Mouse (Mus musculus) lung, embryonic 14.5 days (tissue): ENCODE data around the gene Slc22a20. TPM values are rescaled to one million over a fixed set of nuclear protein-coding genes. Genes with fewer than 3 reads are reported as not detected.

ENCODE experiments used
- ATAC-seq: fragments of 200-750 bp; cut with Nextera tagmentation; 2 replicates; pipeline ENCODE4 v1.8.0; 2017; ENCODE audit warnings: mild to moderate bottlenecking, moderate TSS enrichment, moderate library complexity; ENCODE audit not compliant: insufficient read depth
- DNase-seq: peaks from one replicate; pipeline ENCODE4 v3.0.0-alpha.2; 2015
- H3K27ac ChIP-seq: fragments of 300-500 bp; sonication (generic); 2 replicates; pipeline ENCODE4 v1.5.1; 2014; ENCODE audit warnings: low read depth, mild to moderate bottlenecking, moderate library complexity
- H3K27me3 ChIP-seq: fragments of 300-500 bp; sonication (generic); 2 replicates; pipeline ENCODE4 v1.6.1; 2014; ENCODE audit warnings: low read length, control low read depth; ENCODE audit not compliant: insufficient read depth
- H3K36me3 ChIP-seq: fragments of 300-500 bp; sonication (generic); 2 replicates; pipeline ENCODE4 v1.6.1; 2014; ENCODE audit warnings: control low read depth; ENCODE audit not compliant: insufficient read depth
- H3K4me1 ChIP-seq: fragments of 300-500 bp; sonication (generic); 2 replicates; pipeline ENCODE4 v1.6.1; 2014; ENCODE audit warnings: antibody characterized with exemption, control low read depth; ENCODE audit not compliant: insufficient read depth
- H3K4me2 ChIP-seq: fragments of 300-500 bp; sonication (generic); 2 replicates; pipeline ENCODE4 v1.6.1; 2014; ENCODE audit warnings: mild to moderate bottlenecking
- H3K4me3 ChIP-seq: fragments of 300-500 bp; sonication (generic); 2 replicates; pipeline ENCODE4 v1.5.1; 2014; ENCODE audit warnings: low read depth, low read length
- H3K9ac ChIP-seq: fragments of 300-500 bp; sonication (generic); 2 replicates; pipeline ENCODE4 v1.6.1; 2014
- H3K9me3 ChIP-seq: fragments of 300-500 bp; sonication (generic); 2 replicates; pipeline ENCODE4 v1.6.1; 2016; ENCODE audit warnings: low read depth, low read length, control low read depth
- CTCF ChIP-seq: IDR thresholded peaks from 2 replicates; pipeline ENCODE4 v1.5.1; 2016; ENCODE audit warnings: antibody characterized with exemption, low read depth
- WGBS: fragments of 180-500 bp; shearing (Covaris S2); extraction: QIAGEN DNeasy Blood & Tissue Kit; methylation state at CpG from one replicate; pipeline ENCODE4 v1.1.7; 2014; 5-methylcytosine and 5-hydroxymethylcytosine counted together
- polyA plus RNA-seq: library from polyadenylated mRNA; unstranded; fragments of >200 nt; fragmentation: Nextera tagmentation; extraction: Ambion mirVana; gene quantifications from 2 replicates; pipeline ENCODE4 v1.2.1, GENCODE M21; 2014

Slc22a20 gene
- polyA plus RNA-seq, 1 experiment from 2014 or later: not detected

GRCm38 (mm10) chr19:6018142-6019089 lies 32.5 kb upstream of the Slc22a20 start:
- Histone ChIP-seq H3K4me3 (no peak overlapping the region), H3K4me1 (no peaks in the 10 kb centered on the region), H3K27me3 (no peaks in the 10 kb centered on the region), H3K9ac (no peak overlapping the region), H3K9me3 (no peaks in the 10 kb centered on the region), H3K4me2 (no peak overlapping the region), H3K36me3 (no peaks in the 10 kb centered on the region), H3K27ac (no peak overlapping the region)
- ATAC-seq (no peak), DNase-seq (peak; percentile 96)
- TF ChIP-seq CTCF: peak; percentile 88
- 28% methylated on average over 15 of the region's 15 CpGs for WGBS

GRCm38 (mm10) chr19:6016532-6016931 lies 30.6 kb upstream of the Slc22a20 start:
- Histone ChIP-seq H3K36me3 (no peaks in the 10 kb centered on the region), H3K4me1 (no peaks in the 10 kb centered on the region), H3K27ac (no peak overlapping the region), H3K4me2 (no peak overlapping the region), H3K27me3 (no peaks in the 10 kb centered on the region), H3K9ac (no peak overlapping the region), H3K4me3 (no peak overlapping the region), H3K9me3 (no peaks in the 10 kb centered on the region)
- no peak for ATAC-seq
- DNase-seq: peak; percentile 41
- TF ChIP-seq CTCF: 0 out of 2 replicates have a peak, but pooled peaks have one; percentile 20
- 49% methylated on average over 7 of the region's 7 CpGs for WGBS

GRCm38 (mm10) chr19:6015511-6016315 lies 29.8 kb upstream of the Slc22a20 start, which contains the start of gene Capn1:
Gene Capn1, minus strand, starts transcription at chr19:6015897.
- DNase-seq (peak; percentile 81), ATAC-seq (peak; percentile 80)
- TF ChIP-seq CTCF: peak; percentile 34
- Histone ChIP-seq H3K4me1 (no peaks in the 10 kb centered on the region), H3K27me3 (no peaks in the 10 kb centered on the region), H3K27ac (peak within 1 kb of the TSS; percentile 58; the same call in 1 of the 2 replicates), H3K9ac (peak within 1 kb of the TSS; percentile 62), H3K4me3 (peak within 1 kb of the TSS; percentile 55), H3K9me3 (no peaks in the 10 kb centered on the region), H3K4me2 (peak within 1 kb of the TSS; percentile 88), H3K36me3 (no peaks in the 10 kb centered on the region)
- 3% methylated on average over 40 of the region's 40 CpGs for whole genome bisulfite sequencing

- 2% methylated on average over 17 of the region's 18 CpGs for WGBS
- Histone ChIP-seq H3K9me3 (no peaks in the 10 kb centered on the region), H3K4me3 (peak overlapping the region; percentile 55), H3K27ac (peak overlapping the region; percentile 58; the same call in 1 of the 2 replicates), H3K36me3 (no peaks in the 10 kb centered on the region), H3K9ac (peak overlapping the region; percentile 62), H3K27me3 (no peaks in the 10 kb centered on the region), H3K4me2 (peak overlapping the region; percentile 88), H3K4me1 (no peaks in the 10 kb centered on the region)
- ATAC-seq (peak; percentile 86), DNase-seq (peak; percentile 55)
- no peak for TF ChIP-seq CTCF
These were observed 29.1 kb upstream of the Slc22a20 start for GRCm38 (mm10) chr19:6014991-6015510.

GRCm38 (mm10) chr19:6013691-6014090 lies 27.7 kb upstream of the Slc22a20 start:
- DNase-seq (no peak), ATAC-seq (no peak)
- Histone ChIP-seq H3K4me1 (no peaks in the 10 kb centered on the region), H3K27ac (no peak overlapping the region), H3K27me3 (no peaks in the 10 kb centered on the region), H3K9ac (no peak overlapping the region), H3K4me2 (peak overlapping the region; percentile 88; the same call in 1 of the 2 replicates), H3K36me3 (no peaks in the 10 kb centered on the region), H3K4me3 (no peak overlapping the region), H3K9me3 (no peaks in the 10 kb centered on the region)
- WGBS: 86% methylated on average over 10 of the region's 10 CpGs
- no peak for TF ChIP-seq CTCF

GRCm38 (mm10) chr19:6009137-6009536 lies 23.2 kb upstream of the Slc22a20 start:
- Histone ChIP-seq H3K36me3 (no peaks in the 10 kb centered on the region), H3K4me2 (no peak overlapping the region), H3K9me3 (no peaks in the 10 kb centered on the region), H3K27ac (no peak overlapping the region), H3K9ac (no peak overlapping the region), H3K4me3 (no peak overlapping the region), H3K4me1 (no peaks in the 10 kb centered on the region), H3K27me3 (no peaks in the 10 kb centered on the region)
- TF ChIP-seq CTCF: no peak
- WGBS: 81% methylated on average over 8 of the region's 8 CpGs
- DNase-seq (no peak), ATAC-seq (no peak)
